Mouse (Mus musculus): ENCODE data around the gene H2-DMb2.

DNA sequence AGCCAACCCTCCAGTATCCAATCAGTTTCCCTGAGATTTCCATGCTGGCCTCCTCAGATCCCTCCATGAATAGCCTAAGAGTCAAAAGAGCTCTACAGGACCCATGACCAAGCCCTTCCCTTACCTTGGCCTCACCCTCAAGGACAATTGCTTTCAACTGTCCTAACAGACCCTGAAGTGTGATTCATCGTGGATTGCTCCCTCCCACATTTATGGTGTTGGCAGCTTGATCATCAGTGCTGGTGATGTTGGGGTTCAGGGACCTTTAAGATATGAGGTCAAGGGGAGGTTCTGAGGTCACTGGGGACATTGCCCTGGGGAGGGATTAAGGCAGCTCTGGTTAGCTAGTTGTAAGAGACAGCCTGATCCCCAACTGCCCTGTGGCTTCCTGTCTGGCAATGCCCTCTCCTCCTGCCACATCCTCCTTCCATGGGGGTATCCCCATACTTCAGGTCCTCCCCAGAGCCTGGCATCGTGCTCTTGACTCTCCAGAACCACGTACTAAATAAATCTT lies 46.6 kb upstream of the H2-DMb2 start:
- TF ChIP-seq POLR2A (IDR thresholded peaks at IDR 0.05; ENCODE audit: low read depth, low read length): no peak
- TF ChIP-seq CTCF (conservative IDR thresholded peaks at IDR 0.05; ENCODE audit: insufficient read depth, insufficient read length, low read depth, low read length): no peak

Measured in kidney, adult 2 months (tissue).